Mouse (Mus musculus) hindbrain, embryonic 14.5 days (tissue): ENCODE measurements around the gene Cst9. TPM values are rescaled to one million over a fixed set of nuclear protein-coding genes. Genes with fewer than 3 reads are reported as not detected.

Source experiments
- polyA plus RNA-seq: library from polyadenylated mRNA; unstranded; fragments of >200 nt; fragmentation: Nextera tagmentation; extraction: Ambion mirVana; gene quantifications from 2 replicates; pipeline ENCODE4 v1.2.1, GENCODE M21; 2014

Cst9 gene
- polyA plus RNA-seq, 1 experiment from 2014 or later = not detected

Other genes with a start within 250 kb of the Cst9 start
- 47.0 and 48.5 TPM in 2 replicates for gene Nxt1, start 162.5 kb upstream of the Cst9 start, polyA plus RNA-seq
- 18.5 and 18.6 TPM in 2 replicates for gene Gzf1, start 154.1 kb upstream of the Cst9 start, polyA plus RNA-seq
- gene Napb, start 102.7 kb upstream of the Cst9 start, polyA plus RNA-seq = 94.1 and 99.4 TPM in 2 replicates
- not detected in 2 replicates for gene Cstl1, start 84.8 kb upstream of the Cst9 start, polyA plus RNA-seq
- not detected in 2 replicates for gene Cst11, start 63.6 kb upstream of the Cst9 start, polyA plus RNA-seq
- gene 8030411F24Rik, start 53.1 kb upstream of the Cst9 start, polyA plus RNA-seq = not detected in 2 replicates
- not detected in 2 replicates for gene Cst12, start 45.8 kb upstream of the Cst9 start, polyA plus RNA-seq
- not detected in 2 replicates for gene Cst8, start 36.4 kb upstream of the Cst9 start, polyA plus RNA-seq
- not detected in 2 replicates for gene Cst13, start 15.1 kb upstream of the Cst9 start, polyA plus RNA-seq
- not detected in 2 replicates for gene 9230104L09Rik, start 29.9 kb downstream of the Cst9 start, polyA plus RNA-seq
- 702 and 729 TPM in 2 replicates for gene Cst3, start 40.5 kb downstream of the Cst9 start, polyA plus RNA-seq
- gene Gm1330, start 168.1 kb downstream of the Cst9 start, polyA plus RNA-seq = not detected in 2 replicates
- gene Gm10750, start 182.1 kb downstream of the Cst9 start, polyA plus RNA-seq = not detected in 2 replicates